Mouse (Mus musculus): ENCODE measurements around the gene Ppat. TPM values are rescaled to one million over a fixed set of nuclear protein-coding genes. Genes with fewer than 3 reads are reported as not detected.

The Ppat gene
- 46.1 and 50.1 TPM in 2 replicates for polyA plus RNA-seq (2014; fragmentation: Nextera tagmentation; extraction: Ambion mirVana)

DNA sequence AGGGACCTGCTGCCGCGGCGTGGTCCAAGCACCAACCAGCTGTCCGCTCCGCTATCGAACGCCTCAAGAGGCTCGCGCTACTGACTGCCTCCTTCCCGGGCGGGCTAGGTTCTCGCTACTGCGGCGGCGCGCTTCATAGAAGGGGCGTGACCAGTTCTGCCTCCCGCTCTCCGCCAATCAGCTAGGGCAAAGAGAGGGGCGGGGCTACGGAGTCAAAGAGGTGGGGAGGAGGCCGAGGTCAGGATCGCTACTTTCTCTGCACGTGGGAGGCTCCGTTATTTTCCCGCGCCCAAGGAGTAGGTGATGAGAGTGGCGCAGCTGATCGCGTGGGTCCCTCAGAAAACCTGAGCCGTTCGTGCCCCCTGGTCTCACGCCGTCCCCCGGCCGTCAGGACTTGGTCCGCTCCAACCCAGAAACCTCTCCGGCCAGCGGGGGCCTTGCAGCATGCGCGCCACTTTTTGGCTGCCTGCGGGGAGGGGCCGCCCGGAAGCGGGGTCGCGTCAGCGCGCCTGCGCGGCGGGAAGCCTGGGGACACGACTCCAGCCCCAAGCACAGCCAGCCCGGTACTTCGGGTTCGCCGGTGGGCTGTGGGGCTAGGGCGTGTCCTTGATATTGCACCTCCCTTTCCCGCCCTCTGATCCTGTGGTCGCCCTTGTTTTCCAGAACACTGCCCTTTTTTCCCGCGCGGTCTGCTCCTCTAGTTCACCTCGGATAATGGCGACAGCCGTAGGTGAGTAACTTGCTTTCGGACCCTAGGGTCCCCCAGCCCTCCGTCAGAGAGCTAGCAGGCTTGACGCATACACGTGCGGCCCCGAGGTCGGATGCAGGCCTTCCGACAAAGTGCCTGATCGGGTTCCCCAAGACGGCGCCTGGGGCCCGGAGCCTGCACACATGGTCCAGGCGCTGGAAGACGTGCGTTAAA lies at the start of gene Ppat, which contains the start of gene Paics:
TSS of gene Ppat (minus strand) at position 473 of the 922 bp plus-strand sequence.
TSS of gene Paics (plus strand) at position 202 of the 922 bp plus-strand sequence.
- Histone ChIP-seq H3K4me2 (ENCODE audit: low read depth, low read length, severe bottlenecking) (peak within 1 kb of the TSS; percentile 73), H3K27me3 (ENCODE audit: control insufficient read depth, insufficient read depth, low read length) (no peaks in the 10 kb centered on the region), H3K4me3 (ENCODE audit: low read depth, low read length) (peak within 1 kb of the TSS; percentile 74), H3K9me3 (ENCODE audit: control insufficient read depth, low read length) (no peaks in the 10 kb centered on the region), H3K9ac (ENCODE audit: low read length) (peak within 1 kb of the TSS; percentile 86), H3K36me3 (ENCODE audit: control insufficient read depth, insufficient read depth, low read length) (no peaks in the 10 kb centered on the region), H3K4me1 (replicated peaks; ENCODE audit: control insufficient read depth, insufficient read depth, low read length) (0 out of 2 replicates have a peak, but pooled peaks cover 8% of the 10 kb centered on the region), H3K27ac (ENCODE audit: low read depth, low read length) (peak within 1 kb of the TSS; percentile 73)
- peak; percentile 97 for ATAC-seq (replicated peaks; ENCODE audit: low FRiP score)
- WGBS, result under 1% methylated on average over 78 of the region's 81 CpGs
- peak; percentile 99 for DNase-seq (ENCODE audit: low spot score)

DNA sequence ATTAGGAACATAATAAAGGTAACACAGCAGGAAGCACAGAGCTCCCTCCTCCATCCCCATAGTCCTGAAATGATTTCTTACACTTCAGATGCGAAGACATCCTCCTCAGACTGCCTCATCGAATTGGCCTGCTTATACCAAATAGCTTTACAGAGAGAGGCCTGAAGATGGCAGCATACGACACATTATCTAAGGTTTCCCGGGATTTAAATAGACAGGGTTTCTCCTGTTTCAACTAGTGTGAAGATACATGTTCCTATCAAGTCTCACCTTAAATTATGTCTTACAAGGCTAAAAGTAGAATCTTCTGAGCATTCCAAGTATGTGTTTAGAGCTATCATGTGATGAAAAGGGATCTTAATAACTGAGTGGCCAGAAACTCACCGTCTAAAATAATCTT lies 47.0 kb upstream of the Ppat start:
- WGBS, result 55% methylated on average over 5 of the region's 5 CpGs
- no peak overlapping the region for H3K9ac ChIP-seq (ENCODE audit: low read length)
- no peak for DNase-seq (ENCODE audit: low spot score)
- H3K36me3 ChIP-seq (ENCODE audit: control insufficient read depth, insufficient read depth, low read length), result peaks cover 4% of the 10 kb centered on the region
- H3K27me3 ChIP-seq (ENCODE audit: control insufficient read depth, insufficient read depth, low read length), result no peaks in the 10 kb centered on the region
- no peaks in the 10 kb centered on the region for H3K9me3 ChIP-seq (ENCODE audit: control insufficient read depth, low read length)
- ATAC-seq (replicated peaks; ENCODE audit: low FRiP score), result no peak
- H3K4me3 ChIP-seq (ENCODE audit: low read depth, low read length), result no peak overlapping the region
- no peaks in the 10 kb centered on the region; the same call in 1 of the 2 replicates for H3K4me1 ChIP-seq (replicated peaks; ENCODE audit: control insufficient read depth, insufficient read depth, low read length)
- H3K27ac ChIP-seq (ENCODE audit: low read depth, low read length), result no peak overlapping the region
- no peak overlapping the region for H3K4me2 ChIP-seq (ENCODE audit: low read depth, low read length, severe bottlenecking)

DNA sequence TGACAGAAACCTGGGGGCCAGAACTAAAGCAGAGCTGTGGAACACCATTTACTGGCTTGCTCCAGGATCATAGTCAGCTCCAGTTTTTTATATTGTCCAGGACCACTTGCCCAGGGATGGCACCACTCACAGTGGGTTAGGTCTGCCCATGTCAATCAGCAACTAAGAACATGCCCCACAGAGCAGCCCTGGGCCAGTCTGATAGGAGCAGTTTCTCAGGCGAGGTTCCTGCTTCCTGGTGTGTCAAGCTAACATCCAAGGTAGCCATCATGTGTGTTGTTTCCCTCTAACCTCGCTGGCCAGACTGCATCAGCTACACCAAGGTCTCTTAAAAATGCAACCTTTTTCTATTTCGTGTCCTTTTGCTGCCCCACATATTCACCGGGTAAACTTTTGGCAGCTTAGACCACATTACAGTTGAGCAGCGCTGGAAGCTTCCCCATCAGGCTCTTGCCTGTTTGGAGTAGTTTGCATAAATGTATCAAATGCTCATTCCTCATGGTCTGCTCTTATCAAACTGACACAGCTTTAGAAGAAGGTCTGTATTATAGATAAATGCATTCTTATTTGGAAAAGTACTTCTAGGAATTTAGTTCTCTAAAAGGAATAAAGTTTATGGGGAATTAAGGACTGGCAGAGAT lies 41.9 kb upstream of the Ppat start:
- peaks cover 7% of the 10 kb centered on the region; the same call in 1 of the 2 replicates for H3K36me3 ChIP-seq (ENCODE audit: control insufficient read depth, insufficient read depth, low read length)
- no peak overlapping the region for H3K4me2 ChIP-seq (ENCODE audit: low read depth, low read length, severe bottlenecking)
- H3K4me1 ChIP-seq (replicated peaks; ENCODE audit: control insufficient read depth, insufficient read depth, low read length), result no peaks in the 10 kb centered on the region
- H3K9me3 ChIP-seq (ENCODE audit: control insufficient read depth, low read length), result no peaks in the 10 kb centered on the region
- WGBS, result 93% methylated on average over 5 of the region's 5 CpGs
- H3K27ac ChIP-seq (ENCODE audit: low read depth, low read length), result no peak overlapping the region
- DNase-seq (ENCODE audit: low spot score), result no peak
- no peak for ATAC-seq (replicated peaks; ENCODE audit: low FRiP score)
- no peaks in the 10 kb centered on the region for H3K27me3 ChIP-seq (ENCODE audit: control insufficient read depth, insufficient read depth, low read length)
- no peak overlapping the region for H3K9ac ChIP-seq (ENCODE audit: low read length)
- no peak overlapping the region for H3K4me3 ChIP-seq (ENCODE audit: low read depth, low read length)

DNA sequence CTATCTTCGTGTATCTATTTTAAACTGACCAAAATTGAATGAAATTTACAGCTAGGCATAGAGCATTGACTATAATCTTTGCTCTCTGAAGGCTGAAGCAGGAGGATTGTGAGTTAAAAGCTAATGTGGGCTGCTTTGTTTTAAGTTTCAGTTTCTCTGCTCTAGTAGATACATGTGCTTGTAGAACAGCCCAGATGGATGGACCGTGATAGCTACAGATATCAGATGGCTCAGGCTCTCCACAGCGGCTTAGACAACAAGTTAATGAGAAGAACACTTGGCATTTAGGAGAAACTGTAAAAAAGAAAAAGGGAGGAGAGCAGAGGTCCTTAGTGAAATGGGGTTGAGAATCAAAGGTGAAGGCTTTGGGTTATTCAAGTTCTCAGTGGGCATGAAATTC lies 39.4 kb upstream of the Ppat start:
- peaks cover 8% of the 10 kb centered on the region; the same call in 1 of the 2 replicates for H3K36me3 ChIP-seq (ENCODE audit: control insufficient read depth, insufficient read depth, low read length)
- no peak overlapping the region for H3K4me3 ChIP-seq (ENCODE audit: low read depth, low read length)
- DNase-seq (ENCODE audit: low spot score), result no peak
- WGBS, result 96% methylated on average over 3 of the region's 3 CpGs
- H3K27me3 ChIP-seq (ENCODE audit: control insufficient read depth, insufficient read depth, low read length), result no peaks in the 10 kb centered on the region
- H3K27ac ChIP-seq (ENCODE audit: low read depth, low read length), result no peak overlapping the region
- H3K4me1 ChIP-seq (replicated peaks; ENCODE audit: control insufficient read depth, insufficient read depth, low read length), result no peaks in the 10 kb centered on the region; the same call in 1 of the 2 replicates
- no peak for ATAC-seq (replicated peaks; ENCODE audit: low FRiP score)
- no peak overlapping the region for H3K4me2 ChIP-seq (ENCODE audit: low read depth, low read length, severe bottlenecking)
- no peaks in the 10 kb centered on the region for H3K9me3 ChIP-seq (ENCODE audit: control insufficient read depth, low read length)
- H3K9ac ChIP-seq (ENCODE audit: low read length), result no peak overlapping the region

DNA sequence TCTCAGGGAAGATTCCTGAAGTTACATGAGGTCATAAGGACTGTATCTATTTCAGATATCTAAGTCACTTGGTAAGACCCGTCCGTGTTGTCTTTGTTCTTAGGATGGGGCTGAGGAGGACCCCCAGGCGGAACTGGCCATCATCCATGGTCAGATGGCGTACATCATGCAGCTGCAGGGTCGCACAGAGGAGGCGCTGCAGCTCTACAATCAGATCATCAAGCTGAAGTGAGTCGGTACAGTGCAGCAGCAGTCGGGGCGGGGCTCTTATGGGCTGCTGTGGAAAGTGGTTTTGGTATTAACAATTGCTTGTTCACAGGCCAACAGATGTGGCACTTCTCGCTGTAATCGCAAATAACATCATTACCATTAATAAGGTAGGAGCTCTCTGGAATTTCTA lies 32.6 kb upstream of the Ppat start:
- 96% methylated on average over 11 of the region's 11 CpGs for WGBS
- Histone ChIP-seq H3K9me3 (ENCODE audit: control insufficient read depth, low read length) (no peaks in the 10 kb centered on the region), H3K36me3 (ENCODE audit: control insufficient read depth, insufficient read depth, low read length) (peaks cover 21% of the 10 kb centered on the region), H3K27ac (ENCODE audit: low read depth, low read length) (no peak overlapping the region), H3K4me1 (replicated peaks; ENCODE audit: control insufficient read depth, insufficient read depth, low read length) (no peaks in the 10 kb centered on the region; the same call in 1 of the 2 replicates), H3K4me2 (ENCODE audit: low read depth, low read length, severe bottlenecking) (no peak overlapping the region), H3K4me3 (ENCODE audit: low read depth, low read length) (no peak overlapping the region), H3K27me3 (ENCODE audit: control insufficient read depth, insufficient read depth, low read length) (no peaks in the 10 kb centered on the region), H3K9ac (ENCODE audit: low read length) (no peak overlapping the region)
- no peak for ATAC-seq (replicated peaks; ENCODE audit: low FRiP score)
- DNase-seq (ENCODE audit: low spot score), result no peak

DNA sequence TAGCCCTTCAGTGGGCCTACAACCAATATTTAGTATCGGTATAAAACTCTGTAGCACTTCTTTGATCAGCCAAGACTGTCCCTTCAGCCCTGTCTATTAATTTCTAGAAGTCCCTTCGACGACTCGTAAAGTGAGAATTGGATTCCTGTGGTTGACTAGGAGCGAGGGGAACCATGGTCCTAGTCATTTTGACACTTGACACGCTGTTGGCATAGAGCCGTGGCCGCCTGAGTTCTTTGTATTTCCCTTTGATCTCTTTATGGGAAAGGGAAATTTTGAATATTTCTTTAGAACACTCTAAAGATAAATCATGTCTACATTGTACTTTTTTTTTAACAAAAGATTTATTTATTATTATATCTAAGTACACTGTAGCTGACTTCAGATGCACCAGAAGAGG lies 24.4 kb upstream of the Ppat start:
- WGBS, result 90% methylated on average over 8 of the region's 8 CpGs
- H3K4me2 ChIP-seq (ENCODE audit: low read depth, low read length, severe bottlenecking), result peak overlapping the region; percentile 78
- no peaks in the 10 kb centered on the region for H3K27me3 ChIP-seq (ENCODE audit: control insufficient read depth, insufficient read depth, low read length)
- DNase-seq (ENCODE audit: low spot score) (no peak), ATAC-seq (replicated peaks; ENCODE audit: low FRiP score) (no peak)
- H3K27ac ChIP-seq (ENCODE audit: low read depth, low read length), result no peak overlapping the region
- H3K4me1 ChIP-seq (replicated peaks; ENCODE audit: control insufficient read depth, insufficient read depth, low read length), result peaks cover 8% of the 10 kb centered on the region; the same call in 1 of the 2 replicates
- peaks cover 5% of the 10 kb centered on the region; the same call in 1 of the 2 replicates for H3K36me3 ChIP-seq (ENCODE audit: control insufficient read depth, insufficient read depth, low read length)
- peak overlapping the region; percentile 94 for H3K4me3 ChIP-seq (ENCODE audit: low read depth, low read length)
- H3K9ac ChIP-seq (ENCODE audit: low read length), result no peak overlapping the region
- no peaks in the 10 kb centered on the region for H3K9me3 ChIP-seq (ENCODE audit: control insufficient read depth, low read length)

DNA sequence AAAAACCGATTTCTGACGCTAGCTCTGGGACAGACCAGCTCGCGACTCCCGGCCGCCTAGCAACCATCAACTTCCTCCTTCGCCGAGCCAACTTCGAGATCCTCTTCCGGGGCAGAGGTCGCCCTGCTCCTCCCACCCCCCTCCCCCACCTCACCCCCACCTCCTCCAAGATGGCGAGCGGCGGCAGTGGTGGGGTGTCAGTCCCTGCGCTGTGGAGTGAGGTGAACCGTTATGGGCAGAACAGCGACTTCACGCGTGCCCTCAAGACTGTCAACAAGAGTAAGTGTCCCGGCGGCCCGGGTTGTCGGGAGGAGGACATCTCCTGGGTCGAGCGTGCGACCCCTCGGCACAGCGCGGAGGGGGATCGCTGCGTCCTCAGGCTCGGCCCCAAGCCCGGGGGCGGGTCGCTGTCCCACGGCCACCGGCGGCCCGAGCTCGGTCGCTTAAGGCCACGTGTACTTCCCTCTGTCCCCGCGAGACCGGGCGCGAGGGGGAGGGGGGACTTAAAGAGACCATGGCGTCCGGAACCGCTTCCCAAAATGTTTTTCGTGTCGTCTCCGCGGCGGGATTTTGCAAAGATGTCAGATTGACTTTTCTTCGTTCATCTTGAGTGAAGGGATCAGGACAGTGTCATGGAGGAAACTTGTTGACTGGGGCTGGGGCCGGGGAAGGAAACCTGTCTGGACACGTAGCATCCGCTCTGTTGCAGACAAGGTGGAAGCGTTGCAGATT lies 23.3 kb upstream of the Ppat start, which contains the start of gene Srp72:
TSS of gene Srp72 (plus strand) at position 130 of the 732 bp plus-strand sequence.
- ATAC-seq (replicated peaks; ENCODE audit: low FRiP score), result peak; percentile 96
- no peaks in the 10 kb centered on the region; the same call in 1 of the 2 replicates for H3K36me3 ChIP-seq (ENCODE audit: control insufficient read depth, insufficient read depth, low read length)
- peak within 1 kb of the TSS; percentile 84 for H3K9ac ChIP-seq (ENCODE audit: low read length)
- H3K4me1 ChIP-seq (replicated peaks; ENCODE audit: control insufficient read depth, insufficient read depth, low read length), result peaks cover 8% of the 10 kb centered on the region; the same call in 1 of the 2 replicates
- no peaks in the 10 kb centered on the region for H3K27me3 ChIP-seq (ENCODE audit: control insufficient read depth, insufficient read depth, low read length)
- no peaks in the 10 kb centered on the region for H3K9me3 ChIP-seq (ENCODE audit: control insufficient read depth, low read length)
- peak within 1 kb of the TSS; percentile 94 for H3K4me3 ChIP-seq (ENCODE audit: low read depth, low read length)
- WGBS, result under 1% methylated on average over 60 of the region's 60 CpGs
- peak within 1 kb of the TSS; percentile 78 for H3K4me2 ChIP-seq (ENCODE audit: low read depth, low read length, severe bottlenecking)
- DNase-seq (ENCODE audit: low spot score), result peak; percentile 95
- peak within 1 kb of the TSS; percentile 68 for H3K27ac ChIP-seq (ENCODE audit: low read depth, low read length)

DNA sequence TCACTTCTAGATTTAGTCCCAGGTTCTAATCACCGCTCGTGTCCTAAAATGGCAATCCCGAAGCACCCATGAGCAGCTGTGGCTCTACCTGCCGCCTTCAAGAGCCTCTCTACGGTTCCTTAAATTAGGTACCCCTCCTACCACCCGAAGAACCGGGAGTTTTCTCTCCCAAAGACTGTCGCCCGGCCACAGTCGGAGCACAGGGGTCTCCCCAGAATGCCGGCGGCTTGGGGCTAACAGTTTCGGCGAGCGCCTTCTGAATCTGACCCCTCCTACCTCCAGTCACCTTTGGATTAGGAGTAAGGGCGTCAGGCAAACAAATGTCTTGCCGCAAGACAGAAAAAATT lies 22.8 kb upstream of the Ppat start:
- WGBS, result 3% methylated on average over 17 of the region's 17 CpGs
- peak overlapping the region; percentile 78 for H3K4me2 ChIP-seq (ENCODE audit: low read depth, low read length, severe bottlenecking)
- no peaks in the 10 kb centered on the region for H3K9me3 ChIP-seq (ENCODE audit: control insufficient read depth, low read length)
- no peaks in the 10 kb centered on the region for H3K27me3 ChIP-seq (ENCODE audit: control insufficient read depth, insufficient read depth, low read length)
- ATAC-seq (replicated peaks; ENCODE audit: low FRiP score) (peak; percentile 55), DNase-seq (ENCODE audit: low spot score) (no peak)
- H3K36me3 ChIP-seq (ENCODE audit: control insufficient read depth, insufficient read depth, low read length), result no peaks in the 10 kb centered on the region; the same call in 1 of the 2 replicates
- H3K4me1 ChIP-seq (replicated peaks; ENCODE audit: control insufficient read depth, insufficient read depth, low read length), result peaks cover 8% of the 10 kb centered on the region; the same call in 1 of the 2 replicates
- peak overlapping the region; percentile 84 for H3K9ac ChIP-seq (ENCODE audit: low read length)
- peak overlapping the region; percentile 94 for H3K4me3 ChIP-seq (ENCODE audit: low read depth, low read length)
- H3K27ac ChIP-seq (ENCODE audit: low read depth, low read length), result no peak overlapping the region

Measured in forebrain, embryonic 11.5 days (tissue).